In the genomic region with DNA sequence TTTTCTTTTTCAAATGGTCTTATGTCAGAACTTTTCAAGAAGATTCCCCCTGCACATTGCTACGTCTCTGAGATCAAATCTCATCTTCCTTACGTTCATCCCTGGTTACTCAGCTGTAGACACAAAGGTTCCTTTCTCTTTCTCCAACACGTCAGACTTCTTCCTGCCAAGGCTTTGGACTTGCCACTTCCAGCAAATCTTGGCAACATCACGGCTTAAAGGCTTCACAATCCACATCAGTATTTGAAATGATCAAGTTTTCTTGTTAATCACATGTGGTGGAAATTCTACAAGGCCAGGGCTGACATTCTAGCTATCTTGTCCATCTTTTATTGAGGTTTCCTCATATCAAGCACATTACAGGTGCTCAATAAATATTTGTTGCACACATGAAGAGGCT, we compare ENCODE assay signal across 14 mouse cellular contexts.
"Had no signal": no experiment of that assay in that cellular context is flagged by ENCODE, and none has a peak within 500 bp of the region (broad histone marks: within the 10 kb centered on the region; RNA-seq: fewer than 3 reads in every experiment).

No protein-coding gene starts in this region.

- H3K27me3 ChIP-seq: liver, embryonic 13.5 days; midbrain, embryonic 12.5 days; neural tube, embryonic 13.5 days had no signal

- H3K4me1 ChIP-seq: midbrain, embryonic 12.5 days; neural tube, embryonic 13.5 days had no signal

- H3K9ac ChIP-seq: liver, embryonic 13.5 days; lung, embryonic 14.5 days; midbrain, embryonic 12.5 days; neural tube, embryonic 13.5 days had no signal

- H3K9me3 ChIP-seq: liver, embryonic 13.5 days; midbrain, embryonic 12.5 days; neural tube, embryonic 13.5 days had no signal

- H3K4me2 ChIP-seq: liver, embryonic 13.5 days; lung, embryonic 14.5 days; midbrain, embryonic 12.5 days; neural tube, embryonic 13.5 days had no signal

- ATAC-seq: lung, postnatal 0 days; midbrain, embryonic 16.5 days had no signal

- H3K36me3 ChIP-seq: liver, embryonic 13.5 days; midbrain, embryonic 12.5 days; neural tube, embryonic 13.5 days had no signal

- H3K4me3 ChIP-seq: left cerebral cortex, adult 2 months; liver, embryonic 13.5 days; midbrain, embryonic 12.5 days; myocyte; neural tube, embryonic 13.5 days had no signal

- H3K27ac ChIP-seq: left cerebral cortex, adult 2 months; liver, embryonic 13.5 days; macrophage; midbrain, embryonic 12.5 days; neural tube, embryonic 13.5 days had no signal

- DNase-seq: layer of hippocampus, postnatal 36 days; liver, embryonic 13.5 days; lung, embryonic 14.5 days; retina, postnatal 1 day; right cerebral cortex, postnatal 25 days; thymus, adult 18-20 months; thymus, postnatal 36 days had no signal
